Mouse (Mus musculus) heart, embryonic 14.5 days (tissue): ENCODE measurements around the gene Stk40. TPM values are rescaled to one million over a fixed set of nuclear protein-coding genes. Genes with fewer than 3 reads are reported as not detected.

Experiments
- ATAC-seq: fragments of 200-750 bp; cut with Nextera tagmentation; 2 replicates; pipeline ENCODE4 v1.8.0; 2017; ENCODE audit warnings: low read depth, moderate TSS enrichment; ENCODE audit not compliant: insufficient number of reproducible peaks, insufficient read depth, low FRiP score
- H3K27ac ChIP-seq, 2 experiments: fragments of 200-500 bp in 1 of 2; fragments of 300-500 bp in 1 of 2; sonication (generic) in 1 of 2; replicated peaks in 1 of 2; 2 replicates each; pipeline ENCODE4 v1.5.1; 2012 to 2014; ENCODE audit warnings: low read depth in 2 of 2, low read length in 2 of 2, control low read depth in 1 of 2, mild to moderate bottlenecking in 1 of 2, mixed read lengths in 1 of 2; ENCODE audit not compliant: control insufficient read depth in 1 of 2, insufficient read depth in 1 of 2
- H3K27me3 ChIP-seq: fragments of 300-500 bp; sonication (generic); 2 replicates; pipeline ENCODE4 v1.6.1; 2014; ENCODE audit warnings: mild to moderate bottlenecking, low read length, control low read depth; ENCODE audit not compliant: control insufficient read depth, insufficient read depth
- H3K36me3 ChIP-seq: fragments of 300-500 bp; sonication (generic); 2 replicates; pipeline ENCODE4 v1.6.1; 2014; ENCODE audit warnings: mild to moderate bottlenecking, control low read depth, low read length, mixed read lengths; ENCODE audit not compliant: control insufficient read depth, insufficient read depth
- H3K4me1 ChIP-seq, 2 experiments: fragments of 200-500 bp in 1 of 2; fragments of 300-500 bp in 1 of 2; sonication (generic) in 1 of 2; 2 replicates each; pipeline ENCODE4 v1.6.1; 2012 to 2014; ENCODE audit warnings: low read length in 2 of 2, control low read depth in 1 of 2, mixed read lengths in 1 of 2; ENCODE audit not compliant: control insufficient read depth in 2 of 2, insufficient read depth in 2 of 2
- H3K4me2 ChIP-seq: fragments of 300-500 bp; sonication (generic); 2 replicates; pipeline ENCODE4 v1.6.1; 2014; ENCODE audit warnings: mild to moderate bottlenecking, low read length
- H3K4me3 ChIP-seq, 2 experiments: fragments of 200-500 bp in 1 of 2; fragments of 300-500 bp in 1 of 2; sonication (generic) in 1 of 2; 2 replicates each; pipeline ENCODE4 v1.5.1; 2012 to 2014; ENCODE audit warnings: low read length in 2 of 2, mild to moderate bottlenecking in 2 of 2, control low read depth in 1 of 2, low read depth in 1 of 2, moderate library complexity in 1 of 2; ENCODE audit not compliant: control insufficient read depth in 1 of 2, insufficient read depth in 1 of 2
- H3K9ac ChIP-seq: fragments of 300-500 bp; sonication (generic); 2 replicates; pipeline ENCODE4 v1.6.1; 2014; ENCODE audit warnings: mild to moderate bottlenecking, low read length
- H3K9me3 ChIP-seq: fragments of 300-500 bp; sonication (generic); 2 replicates; pipeline ENCODE4 v1.6.1; 2016; ENCODE audit warnings: low read length, control low read depth; ENCODE audit not compliant: control insufficient read depth
- WGBS: fragments of 180-500 bp; shearing (Covaris S2); extraction: QIAGEN DNeasy Blood & Tissue Kit; methylation state at CpG from one replicate; pipeline ENCODE4 v1.1.7; 2014; 5-methylcytosine and 5-hydroxymethylcytosine counted together
- polyA plus RNA-seq: library from polyadenylated mRNA; unstranded; fragments of >200 nt; fragmentation: Nextera tagmentation; extraction: Ambion mirVana; gene quantifications from 2 replicates; pipeline ENCODE4 v1.2.1, GENCODE M21; 2014

Gene Stk40
- polyA plus RNA-seq, 1 experiment from 2014 or later: 17.8 TPM

DNA sequence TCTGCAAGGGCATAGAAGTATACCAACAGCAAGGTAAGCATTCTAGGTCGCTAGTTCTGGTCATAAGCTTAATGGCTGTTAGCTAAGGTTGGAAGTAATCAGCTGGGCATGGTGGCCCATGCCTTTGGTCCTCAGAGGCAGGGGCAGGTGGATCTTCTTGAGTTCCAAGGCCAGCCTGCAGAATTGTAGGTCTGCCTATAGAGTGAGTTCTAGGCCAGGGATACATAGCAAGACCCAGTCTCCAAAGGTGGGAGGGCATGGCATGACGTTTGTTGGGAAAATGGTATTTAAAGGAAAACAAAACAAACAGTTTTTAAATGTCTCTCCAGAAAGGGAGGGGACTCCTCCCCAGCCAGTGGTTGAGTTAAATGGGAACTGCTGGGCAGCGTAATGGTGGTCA, 3.0 kb upstream of the Stk40 start:
- Histone ChIP-seq H3K4me2 (no peak overlapping the region), H3K36me3 (peaks cover 18% of the 10 kb centered on the region), H3K9ac (no peak overlapping the region), H3K27ac (peak overlapping the region in 1 of 2 experiments; percentile 56; a peak in 1 of 4 replicates), H3K27me3 (no peaks in the 10 kb centered on the region), H3K4me1 (peaks cover 32 to 49% of the 10 kb centered on the region in 2 experiments), H3K9me3 (no peaks in the 10 kb centered on the region), H3K4me3 (no peak overlapping the region)
- no peak for ATAC-seq
- 88% methylated on average over 3 of the region's 3 CpGs for WGBS

- H3K4me3 ChIP-seq: peak overlapping the region in 1 of 2 experiments; percentile 90; a peak in 1 of 4 replicates
Observed at GRCm38 (mm10) chr4:126102061-126102841, 1.5 kb upstream of the Stk40 start.

GRCm38 (mm10) chr4:126103057-126103581, 638 bp upstream of the Stk40 start:
- Histone ChIP-seq H3K9me3 (no peaks in the 10 kb centered on the region), H3K36me3 (peaks cover 16% of the 10 kb centered on the region), H3K4me1 (peaks cover 37 to 48% of the 10 kb centered on the region in 2 experiments), H3K4me2 (peak overlapping the region; percentile 97), H3K27me3 (no peaks in the 10 kb centered on the region), H3K4me3 (peak overlapping the region; percentile 52 to 90), H3K9ac (peak overlapping the region; percentile 70), H3K27ac (peak overlapping the region; percentile 95 to 99)
- WGBS: 1% methylated on average over 15 of the region's 15 CpGs
- peak; percentile 57 for ATAC-seq

More at GRCm38 (mm10) chr4:126102061-126102841, 1.5 kb upstream of the Stk40 start:
- ATAC-seq: no peak
- Histone ChIP-seq H3K27ac (peak overlapping the region; percentile 95 to 99), H3K4me1 (peaks cover 32 to 44% of the 10 kb centered on the region in 2 experiments), H3K4me2 (peak overlapping the region; percentile 97), H3K9me3 (no peaks in the 10 kb centered on the region), H3K9ac (peak overlapping the region; percentile 70), H3K36me3 (peaks cover 18% of the 10 kb centered on the region), H3K27me3 (no peaks in the 10 kb centered on the region)
- WGBS: 50% methylated on average over 7 of the region's 7 CpGs

- WGBS: 2% methylated on average over 28 of the region's 34 CpGs
- Histone ChIP-seq H3K27me3 (no peaks in the 10 kb centered on the region), H3K9ac (peak overlapping the region; percentile 94), H3K4me1 (peaks cover 49 to 53% of the 10 kb centered on the region in 2 experiments), H3K4me3 (peak overlapping the region; percentile 66 to 90), H3K36me3 (0 out of 2 replicates have a peak, but pooled peaks cover 3% of the 10 kb centered on the region), H3K27ac (peak overlapping the region in 1 of 2 experiments; percentile 95; a peak in 2 of 4 replicates), H3K9me3 (no peaks in the 10 kb centered on the region), H3K4me2 (peak overlapping the region; percentile 97)
- no peak for ATAC-seq
Observed at GRCm38 (mm10) chr4:126104261-126105075, 711 bp downstream of the Stk40 start.

GRCm38 (mm10) chr4:126105131-126105783, 1.5 kb downstream of the Stk40 start:
- WGBS: 55% methylated on average over 7 of the region's 7 CpGs
- Histone ChIP-seq H3K4me3 (peak overlapping the region in 1 of 2 experiments; percentile 90; a peak in 2 of 4 replicates), H3K27ac (no peak overlapping the region), H3K36me3 (0 out of 2 replicates have a peak, but pooled peaks cover 3% of the 10 kb centered on the region), H3K9ac (peak overlapping the region; percentile 94; the same call in 1 of the 2 replicates), H3K4me1 (peaks cover 51 to 53% of the 10 kb centered on the region in 2 experiments), H3K27me3 (no peaks in the 10 kb centered on the region), H3K4me2 (peak overlapping the region; percentile 97), H3K9me3 (no peaks in the 10 kb centered on the region)
- ATAC-seq: no peak

GRCm38 (mm10) chr4:126108061-126108740, 4.4 kb downstream of the Stk40 start:
- H3K9ac ChIP-seq: peak overlapping the region; percentile 35
- no peak for ATAC-seq
- H3K27ac ChIP-seq: peak overlapping the region; percentile 81 to 88
- no peaks in the 10 kb centered on the region for H3K27me3 ChIP-seq
- H3K4me3 ChIP-seq: no peak overlapping the region
- H3K36me3 ChIP-seq: no peaks in the 10 kb centered on the region
- H3K4me2 ChIP-seq: no peak overlapping the region
- peaks cover 47 to 61% of the 10 kb centered on the region in 2 experiments for H3K4me1 ChIP-seq
- 50% methylated on average over 8 of the region's 8 CpGs for WGBS
- H3K9me3 ChIP-seq: no peaks in the 10 kb centered on the region
